Mouse (Mus musculus) neural tube, embryonic 11.5 days (tissue): ENCODE measurements around the gene Gtf2h5. TPM values are rescaled to one million over a fixed set of nuclear protein-coding genes. Genes with fewer than 3 reads are reported as not detected.

ENCODE experiments used
- ATAC-seq: fragments of 200-750 bp; cut with Nextera tagmentation; 2 replicates; pipeline ENCODE4 v1.8.0; 2017; ENCODE audit warnings: moderate number of reproducible peaks, mild to moderate bottlenecking, moderate TSS enrichment, moderate library complexity; ENCODE audit not compliant: insufficient read depth, low FRiP score, low TSS enrichment
- DNase-seq: peaks from one replicate; pipeline ENCODE4 v3.0.0-alpha.2; 2015; ENCODE audit warnings: low spot score
- H3K27ac ChIP-seq: fragments of 300-500 bp; sonication (generic); 2 replicates; pipeline ENCODE4 v1.5.1; 2014; ENCODE audit warnings: low read depth, mild to moderate bottlenecking, low read length
- H3K27me3 ChIP-seq: fragments of 300-500 bp; sonication (generic); 2 replicates; pipeline ENCODE4 v1.6.1; 2014; ENCODE audit warnings: mild to moderate bottlenecking, low read length, mixed read lengths; ENCODE audit not compliant: control insufficient read depth, insufficient read depth
- H3K36me3 ChIP-seq: fragments of 300-500 bp; sonication (generic); 2 replicates; pipeline ENCODE4 v1.6.1; 2014; ENCODE audit warnings: mild to moderate bottlenecking, low read length, moderate library complexity, mixed read lengths; ENCODE audit not compliant: control insufficient read depth, insufficient read depth
- H3K4me1 ChIP-seq: fragments of 300-500 bp; sonication (generic); 2 replicates; pipeline ENCODE4 v1.6.1; 2014; ENCODE audit warnings: low read length, mixed read lengths; ENCODE audit not compliant: control insufficient read depth, insufficient read depth
- H3K4me2 ChIP-seq: fragments of 300-500 bp; sonication (generic); 2 replicates; pipeline ENCODE4 v1.6.1; 2014; ENCODE audit warnings: low read depth, mild to moderate bottlenecking, moderate library complexity
- H3K4me3 ChIP-seq: fragments of 300-500 bp; sonication (generic); 2 replicates; pipeline ENCODE4 v1.5.1; 2014; ENCODE audit warnings: low read depth, low read length
- H3K9ac ChIP-seq: fragments of 300-500 bp; sonication (generic); 2 replicates; pipeline ENCODE4 v1.6.1; 2014; ENCODE audit warnings: mild to moderate bottlenecking, low read length
- H3K9me3 ChIP-seq: fragments of 300-500 bp; sonication (generic); 2 replicates; pipeline ENCODE4 v1.6.1; 2016; ENCODE audit warnings: low read length; ENCODE audit not compliant: control insufficient read depth
- WGBS: fragments of 180-500 bp; shearing (Covaris S2); extraction: QIAGEN DNeasy Blood & Tissue Kit; methylation state at CpG from one replicate; pipeline ENCODE4 v1.1.7; 2014; 5-methylcytosine and 5-hydroxymethylcytosine counted together
- polyA plus RNA-seq: library from polyadenylated mRNA; unstranded; fragments of >200 nt; fragmentation: Nextera tagmentation; extraction: Ambion mirVana; gene quantifications from 2 replicates; pipeline ENCODE4 v1.2.1, GENCODE M21; 2014

The Gtf2h5 gene
- 163 and 170 TPM in 2 replicates for polyA plus RNA-seq

GRCm38 (mm10) chr17:6079287-6080122, at the start of gene Gtf2h5, which contains the start of gene Serac1:
Gene Gtf2h5 (plus strand): TSS chr17:6079786.
Gene Serac1 (minus strand): TSS chr17:6079741.
- H3K4me2 ChIP-seq: peak within 1 kb of the TSS; percentile 83
- peak within 1 kb of the TSS; percentile 79 for H3K4me3 ChIP-seq
- peak; percentile 98 for DNase-seq
- H3K36me3 ChIP-seq: 0 out of 2 replicates have a peak, but pooled peaks cover 2% of the 10 kb centered on the region
- H3K9me3 ChIP-seq: no peaks in the 10 kb centered on the region
- no peaks in the 10 kb centered on the region for H3K4me1 ChIP-seq
- H3K9ac ChIP-seq: peak within 1 kb of the TSS; percentile 66
- ATAC-seq: peak; percentile 96
- H3K27me3 ChIP-seq: no peaks in the 10 kb centered on the region
- H3K27ac ChIP-seq: peak within 1 kb of the TSS; percentile 39; the same call in 1 of the 2 replicates
- WGBS: under 1% methylated on average over 68 of the region's 70 CpGs

GRCm38 (mm10) chr17:6035661-6036060, 43.9 kb upstream of the Gtf2h5 start:
- Histone ChIP-seq H3K9me3 (no peaks in the 10 kb centered on the region), H3K36me3 (no peaks in the 10 kb centered on the region), H3K27ac (no peak overlapping the region), H3K4me2 (no peak overlapping the region), H3K27me3 (no peaks in the 10 kb centered on the region), H3K4me3 (no peak overlapping the region), H3K9ac (no peak overlapping the region), H3K4me1 (no peaks in the 10 kb centered on the region)
- WGBS: 52% methylated on average over 8 of the region's 8 CpGs
- no peak for ATAC-seq
- no peak for DNase-seq

GRCm38 (mm10) chr17:6036458-6036857, 43.1 kb upstream of the Gtf2h5 start:
- H3K9me3 ChIP-seq: no peaks in the 10 kb centered on the region
- WGBS: 92% methylated on average over 8 of the region's 8 CpGs
- DNase-seq: no peak

GRCm38 (mm10) chr17:6036872-6037271, 42.7 kb upstream of the Gtf2h5 start:
- ATAC-seq (no peak), DNase-seq (no peak)
- H3K27me3 ChIP-seq: no peaks in the 10 kb centered on the region
- no peaks in the 10 kb centered on the region for H3K9me3 ChIP-seq
- H3K36me3 ChIP-seq: no peaks in the 10 kb centered on the region
- no peak overlapping the region for H3K9ac ChIP-seq
- 95% methylated on average over 11 of the region's 11 CpGs for WGBS
- H3K4me3 ChIP-seq: no peak overlapping the region
- H3K4me1 ChIP-seq: no peaks in the 10 kb centered on the region
- no peak overlapping the region for H3K4me2 ChIP-seq
- no peak overlapping the region for H3K27ac ChIP-seq

More at GRCm38 (mm10) chr17:6036458-6036857, 43.1 kb upstream of the Gtf2h5 start:
- Histone ChIP-seq H3K27ac (no peak overlapping the region), H3K4me2 (no peak overlapping the region), H3K4me1 (no peaks in the 10 kb centered on the region), H3K4me3 (no peak overlapping the region), H3K9ac (no peak overlapping the region), H3K36me3 (no peaks in the 10 kb centered on the region), H3K27me3 (no peaks in the 10 kb centered on the region)
- ATAC-seq: no peak

- ATAC-seq: no peak
These were observed 42.1 kb upstream of the Gtf2h5 start for GRCm38 (mm10) chr17:6037507-6037906.

GRCm38 (mm10) chr17:6052801-6053200, 26.8 kb upstream of the Gtf2h5 start:
- no peak overlapping the region for H3K4me3 ChIP-seq
- H3K4me2 ChIP-seq: no peak overlapping the region
- H3K9ac ChIP-seq: no peak overlapping the region
- WGBS: 61% methylated on average over 4 of the region's 4 CpGs
- DNase-seq (no peak), ATAC-seq (no peak)
- no peaks in the 10 kb centered on the region for H3K27me3 ChIP-seq
- H3K9me3 ChIP-seq: no peaks in the 10 kb centered on the region
- H3K36me3 ChIP-seq: no peaks in the 10 kb centered on the region
- no peak overlapping the region for H3K27ac ChIP-seq
- H3K4me1 ChIP-seq: no peaks in the 10 kb centered on the region

More at GRCm38 (mm10) chr17:6037507-6037906, 42.1 kb upstream of the Gtf2h5 start:
- no peak for DNase-seq
- WGBS: 93% methylated on average over 10 of the region's 10 CpGs
- H3K4me1 ChIP-seq: no peaks in the 10 kb centered on the region
- no peak overlapping the region for H3K4me2 ChIP-seq
- no peaks in the 10 kb centered on the region for H3K27me3 ChIP-seq
- no peaks in the 10 kb centered on the region for H3K9me3 ChIP-seq
- no peaks in the 10 kb centered on the region for H3K36me3 ChIP-seq
- no peak overlapping the region for H3K9ac ChIP-seq
- no peak overlapping the region for H3K27ac ChIP-seq
- H3K4me3 ChIP-seq: no peak overlapping the region

- H3K27ac ChIP-seq: no peak overlapping the region
- no peaks in the 10 kb centered on the region for H3K27me3 ChIP-seq
- H3K4me2 ChIP-seq: no peak overlapping the region
- ATAC-seq: no peak
- no peak overlapping the region for H3K9ac ChIP-seq
- peak; percentile 60 for DNase-seq
- 28% methylated on average over 5 of the region's 5 CpGs for WGBS
- H3K9me3 ChIP-seq: no peaks in the 10 kb centered on the region
- H3K4me1 ChIP-seq: no peaks in the 10 kb centered on the region
- no peak overlapping the region for H3K4me3 ChIP-seq
- H3K36me3 ChIP-seq: no peaks in the 10 kb centered on the region
These were observed 24.6 kb upstream of the Gtf2h5 start for GRCm38 (mm10) chr17:6054934-6055355.

GRCm38 (mm10) chr17:6062793-6063192, 16.8 kb upstream of the Gtf2h5 start:
- no peak overlapping the region for H3K27ac ChIP-seq
- DNase-seq (no peak), ATAC-seq (no peak)
- no peak overlapping the region for H3K4me3 ChIP-seq
- WGBS: 87% methylated on average over 8 of the region's 8 CpGs
- no peaks in the 10 kb centered on the region; the same call in 1 of the 2 replicates for H3K9me3 ChIP-seq
- no peak overlapping the region for H3K9ac ChIP-seq
- H3K4me1 ChIP-seq: no peaks in the 10 kb centered on the region
- no peak overlapping the region for H3K4me2 ChIP-seq
- H3K27me3 ChIP-seq: no peaks in the 10 kb centered on the region
- H3K36me3 ChIP-seq: 0 out of 2 replicates have a peak, but pooled peaks cover 4% of the 10 kb centered on the region

GRCm38 (mm10) chr17:6063532-6063931, 16.1 kb upstream of the Gtf2h5 start:
- Histone ChIP-seq H3K4me1 (no peaks in the 10 kb centered on the region), H3K9ac (no peak overlapping the region), H3K27ac (no peak overlapping the region), H3K4me2 (no peak overlapping the region), H3K9me3 (no peaks in the 10 kb centered on the region; the same call in 1 of the 2 replicates), H3K36me3 (0 out of 2 replicates have a peak, but pooled peaks cover 4% of the 10 kb centered on the region), H3K27me3 (no peaks in the 10 kb centered on the region), H3K4me3 (no peak overlapping the region)
- DNase-seq (no peak), ATAC-seq (no peak)
- WGBS: 87% methylated on average over 5 of the region's 5 CpGs
